Mouse (Mus musculus) heart, embryonic 15.5 days (tissue): ENCODE measurements around the gene Tbc1d10c. TPM values are rescaled to one million over a fixed set of nuclear protein-coding genes. Genes with fewer than 3 reads are reported as not detected.

Experiments
- ATAC-seq: fragments of 200-750 bp; cut with Nextera tagmentation; replicated peaks from 2 replicates; pipeline ENCODE4 v1.8.0; 2017; ENCODE audit warnings: low read depth, moderate TSS enrichment; ENCODE audit not compliant: insufficient number of reproducible peaks, insufficient read depth, low FRiP score
- H3K27ac ChIP-seq: fragments of 300-500 bp; sonication (generic); 2 replicates; pipeline ENCODE4 v1.5.1; 2015; ENCODE audit warnings: mild to moderate bottlenecking, inconsistent platforms
- H3K27me3 ChIP-seq: fragments of 300-500 bp; sonication (generic); 2 replicates; pipeline ENCODE4 v1.6.1; 2015; ENCODE audit warnings: inconsistent platforms
- H3K36me3 ChIP-seq: fragments of 300-500 bp; sonication (generic); 2 replicates; pipeline ENCODE4 v1.6.1; 2015; ENCODE audit warnings: mild to moderate bottlenecking, inconsistent platforms
- H3K4me1 ChIP-seq: fragments of 300-500 bp; sonication (generic); replicated peaks from 2 replicates; pipeline ENCODE4 v1.6.1; 2015; ENCODE audit warnings: inconsistent platforms
- H3K4me2 ChIP-seq: fragments of 300-500 bp; sonication (generic); 2 replicates; pipeline ENCODE4 v1.6.1; 2015; ENCODE audit warnings: inconsistent platforms, mild to moderate bottlenecking, moderate library complexity
- H3K4me3 ChIP-seq: fragments of 300-500 bp; sonication (generic); 2 replicates; pipeline ENCODE4 v1.5.1; 2015; ENCODE audit warnings: mild to moderate bottlenecking, inconsistent platforms
- H3K9ac ChIP-seq: fragments of 300-500 bp; sonication (generic); 2 replicates; pipeline ENCODE4 v1.6.1; 2015; ENCODE audit warnings: mild to moderate bottlenecking, inconsistent platforms
- H3K9me3 ChIP-seq: fragments of 300-500 bp; sonication (generic); replicated peaks from 2 replicates; pipeline ENCODE4 v1.6.1; 2016; ENCODE audit warnings: inconsistent platforms
- WGBS: fragments of 180-500 bp; shearing (Covaris S2); methylation state at CpG from one replicate; pipeline ENCODE4 v1.1.7; 2015; ENCODE audit warnings: mixed read lengths; 5-methylcytosine and 5-hydroxymethylcytosine counted together
- polyA plus RNA-seq: library from polyadenylated mRNA; unstranded; fragments of >200 nt; fragmentation: Nextera tagmentation; extraction: Ambion mirVana; gene quantifications from 2 replicates; pipeline ENCODE4 v1.2.1, GENCODE M21; 2015

Tbc1d10c gene
- polyA plus RNA-seq, 1 experiment from 2014 or later: 3.0 TPM

DNA sequence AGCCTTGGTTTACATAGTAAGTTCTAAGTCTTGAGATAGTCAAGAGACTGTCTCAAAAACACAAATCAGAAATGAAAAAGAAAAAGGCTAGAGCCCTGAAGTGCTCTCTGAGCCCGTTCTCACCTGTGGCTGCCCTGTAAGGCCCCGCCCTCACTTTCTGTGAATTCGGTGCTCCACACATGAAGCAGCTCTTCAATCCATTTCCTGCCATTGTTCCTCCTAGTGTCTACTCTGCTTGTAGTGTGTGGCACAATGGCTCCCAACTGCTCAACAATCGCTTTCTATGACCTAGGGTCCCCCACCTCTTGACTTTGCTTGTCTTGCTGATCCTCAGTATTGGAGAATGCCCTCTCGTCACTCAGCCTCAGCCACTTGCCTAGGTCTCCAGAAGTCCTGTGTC, 36.4 kb upstream of the Tbc1d10c start:
- Histone ChIP-seq H3K9ac (no peak overlapping the region), H3K4me2 (no peak overlapping the region), H3K9me3 (no peaks in the 10 kb centered on the region), H3K4me3 (no peak overlapping the region), H3K4me1 (peaks cover 14% of the 10 kb centered on the region), H3K27me3 (peaks cover 15% of the 10 kb centered on the region), H3K27ac (no peak overlapping the region), H3K36me3 (no peaks in the 10 kb centered on the region)
- 62% methylated on average over 5 of the region's 5 CpGs for WGBS
- ATAC-seq: no peak

DNA sequence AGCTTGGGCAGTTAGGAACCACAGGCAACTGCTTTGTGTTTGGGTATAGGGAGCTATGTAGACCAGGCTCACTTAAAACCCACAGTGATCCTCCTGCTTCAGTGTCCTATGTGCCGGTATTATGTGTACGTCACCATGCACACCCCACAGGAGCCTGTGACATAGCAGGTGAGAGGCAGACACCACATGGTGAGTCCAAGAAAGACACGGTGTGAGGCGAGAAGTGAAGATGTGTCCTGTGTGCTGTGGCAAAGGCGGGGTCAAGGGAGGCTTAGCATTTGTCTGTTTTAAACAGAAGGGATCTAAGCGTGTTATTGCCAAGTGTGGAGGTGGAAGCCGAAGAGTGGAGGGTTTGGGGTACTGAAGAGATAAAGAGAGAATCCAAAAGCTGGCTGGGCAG, 35.7 kb upstream of the Tbc1d10c start:
- H3K4me2 ChIP-seq: no peak overlapping the region
- H3K27ac ChIP-seq: no peak overlapping the region
- 84% methylated on average over 7 of the region's 7 CpGs for WGBS
- H3K4me1 ChIP-seq: peaks cover 15% of the 10 kb centered on the region
- no peaks in the 10 kb centered on the region for H3K36me3 ChIP-seq
- H3K27me3 ChIP-seq: peaks cover 22% of the 10 kb centered on the region
- H3K9me3 ChIP-seq: no peaks in the 10 kb centered on the region
- H3K4me3 ChIP-seq: no peak overlapping the region
- ATAC-seq: no peak
- no peak overlapping the region for H3K9ac ChIP-seq

DNA sequence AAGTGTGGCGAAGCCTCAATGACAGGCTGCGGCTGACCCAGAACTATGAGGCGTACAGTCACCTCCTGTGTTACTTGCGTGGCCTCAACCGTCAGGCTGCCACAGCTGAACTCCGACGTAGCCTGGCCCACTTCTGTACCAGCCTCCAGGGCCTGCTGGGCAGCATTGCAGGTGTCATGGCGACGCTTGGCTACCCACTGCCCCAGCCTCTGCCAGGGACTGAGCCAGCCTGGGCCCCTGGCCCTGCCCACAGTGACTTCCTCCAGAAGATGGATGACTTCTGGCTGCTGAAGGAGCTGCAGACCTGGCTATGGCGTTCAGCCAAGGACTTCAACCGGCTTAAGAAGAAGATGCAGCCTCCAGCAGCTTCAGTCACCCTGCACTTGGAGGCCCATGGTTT, 31.1 kb upstream of the Tbc1d10c start:
- Histone ChIP-seq H3K36me3 (no peaks in the 10 kb centered on the region), H3K4me2 (no peak overlapping the region), H3K27ac (no peak overlapping the region), H3K4me1 (peaks cover 30% of the 10 kb centered on the region), H3K4me3 (no peak overlapping the region), H3K27me3 (peaks cover 32% of the 10 kb centered on the region), H3K9me3 (no peaks in the 10 kb centered on the region), H3K9ac (no peak overlapping the region)
- ATAC-seq: no peak
- WGBS: 67% methylated on average over 11 of the region's 11 CpGs

- no peaks in the 10 kb centered on the region for H3K36me3 ChIP-seq
- H3K4me1 ChIP-seq: peaks cover 39% of the 10 kb centered on the region
- peak overlapping the region; percentile 17 for H3K4me2 ChIP-seq
- 0 out of 2 replicates have a peak, but pooled peaks have one; percentile 25 for ATAC-seq
- peak overlapping the region; percentile 63 for H3K27ac ChIP-seq
- peaks cover 38% of the 10 kb centered on the region for H3K27me3 ChIP-seq
- H3K4me3 ChIP-seq: no peak overlapping the region
- WGBS: 27% methylated on average over 14 of the region's 14 CpGs
- no peaks in the 10 kb centered on the region for H3K9me3 ChIP-seq
- 0 out of 2 replicates have a peak overlapping the region, but pooled peaks have one; percentile 5 for H3K9ac ChIP-seq
Measured at GRCm38 (mm10) chr19:4220957-4221743, 30.1 kb upstream of the Tbc1d10c start.

DNA sequence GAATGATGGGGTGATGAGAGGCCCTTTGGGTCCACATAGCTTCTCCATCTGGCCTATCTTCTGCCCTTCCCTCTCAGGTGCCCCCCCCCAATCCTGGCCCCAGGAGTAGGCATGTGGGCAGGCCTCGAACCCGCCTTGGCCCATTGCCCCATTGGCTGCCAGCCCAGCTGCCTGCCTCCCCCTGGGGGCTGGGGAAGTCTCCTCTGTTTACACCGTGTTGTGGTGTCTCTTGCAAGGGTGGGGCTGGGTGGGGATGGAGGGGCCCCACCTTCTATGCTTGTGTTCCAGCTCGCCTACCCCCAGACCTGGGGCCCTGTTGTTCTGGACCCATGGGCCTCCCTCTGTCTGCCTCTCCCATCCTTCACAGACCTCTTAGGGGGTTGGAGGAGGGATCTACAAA, 29.3 kb upstream of the Tbc1d10c start:
- no peak overlapping the region for H3K4me2 ChIP-seq
- no peaks in the 10 kb centered on the region for H3K9me3 ChIP-seq
- no peak overlapping the region for H3K9ac ChIP-seq
- ATAC-seq: 0 out of 2 replicates have a peak, but pooled peaks have one; percentile 21
- no peak overlapping the region for H3K4me3 ChIP-seq
- H3K4me1 ChIP-seq: peaks cover 45% of the 10 kb centered on the region
- no peaks in the 10 kb centered on the region for H3K36me3 ChIP-seq
- 40% methylated on average over 4 of the region's 4 CpGs for WGBS
- peaks cover 43% of the 10 kb centered on the region for H3K27me3 ChIP-seq
- H3K27ac ChIP-seq: 0 out of 2 replicates have a peak overlapping the region, but pooled peaks have one; percentile 63

- Histone ChIP-seq H3K4me2 (no peak overlapping the region), H3K36me3 (no peaks in the 10 kb centered on the region), H3K4me3 (no peak overlapping the region), H3K9me3 (no peaks in the 10 kb centered on the region), H3K27me3 (peaks cover 47% of the 10 kb centered on the region), H3K9ac (no peak overlapping the region), H3K4me1 (peaks cover 50% of the 10 kb centered on the region), H3K27ac (no peak overlapping the region)
- ATAC-seq: no peak
- WGBS: 83% methylated on average over 6 of the region's 6 CpGs
Measured at GRCm38 (mm10) chr19:4219943-4220342, 28.9 kb upstream of the Tbc1d10c start.

DNA sequence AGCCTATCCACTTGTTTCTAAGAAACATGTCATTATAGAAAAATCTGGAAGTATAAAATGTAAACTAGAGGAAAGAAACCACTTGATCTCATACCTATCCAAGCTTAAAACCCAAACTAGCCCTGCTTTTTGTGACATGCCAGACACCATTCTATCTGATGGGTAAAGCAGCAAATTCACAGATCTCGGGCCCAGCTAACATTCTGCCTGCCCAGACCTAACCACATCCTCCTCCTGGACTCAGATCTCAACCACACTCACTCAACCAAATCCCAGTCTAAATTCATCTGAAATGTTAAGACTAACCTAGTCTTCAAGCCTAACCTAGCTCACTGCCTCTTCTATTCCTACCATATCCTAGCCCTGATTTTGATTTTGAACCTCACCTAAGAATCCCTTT, 27.7 kb upstream of the Tbc1d10c start:
- Histone ChIP-seq H3K9me3 (no peaks in the 10 kb centered on the region), H3K4me2 (no peak overlapping the region), H3K4me3 (no peak overlapping the region), H3K36me3 (no peaks in the 10 kb centered on the region), H3K27ac (no peak overlapping the region), H3K27me3 (peaks cover 56% of the 10 kb centered on the region), H3K4me1 (peaks cover 61% of the 10 kb centered on the region), H3K9ac (no peak overlapping the region)
- no peak for ATAC-seq
- WGBS: 69% methylated on average over 1 of the region's 1 CpGs

DNA sequence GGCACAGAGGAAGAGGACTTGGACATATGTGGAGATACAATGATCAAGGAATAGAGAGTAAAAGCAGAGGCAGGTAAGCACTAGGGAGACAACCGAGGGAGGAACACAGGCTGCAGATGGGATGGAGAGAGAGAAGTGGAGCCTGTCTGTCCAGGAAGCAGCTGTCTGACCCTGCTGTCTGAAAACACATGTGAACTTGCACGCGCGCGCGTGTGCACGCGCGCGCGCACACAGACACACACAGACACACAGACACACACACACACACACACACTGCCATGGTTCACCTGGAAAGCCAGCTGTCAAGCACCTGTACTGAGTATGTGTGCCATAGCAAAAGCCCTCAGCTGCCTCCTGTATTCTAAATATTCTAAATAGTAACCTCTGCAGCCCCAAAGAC, 27.2 kb upstream of the Tbc1d10c start:
- H3K9ac ChIP-seq: no peak overlapping the region
- H3K27me3 ChIP-seq: peaks cover 60% of the 10 kb centered on the region
- WGBS: 86% methylated on average over 11 of the region's 11 CpGs
- ATAC-seq: no peak
- no peak overlapping the region for H3K4me3 ChIP-seq
- H3K4me2 ChIP-seq: no peak overlapping the region
- H3K36me3 ChIP-seq: no peaks in the 10 kb centered on the region
- no peak overlapping the region for H3K27ac ChIP-seq
- no peaks in the 10 kb centered on the region for H3K9me3 ChIP-seq
- peaks cover 66% of the 10 kb centered on the region for H3K4me1 ChIP-seq

- peaks cover 71% of the 10 kb centered on the region for H3K4me1 ChIP-seq
- H3K9ac ChIP-seq: no peak overlapping the region
- WGBS: 48% methylated on average over 3 of the region's 3 CpGs
- H3K9me3 ChIP-seq: no peaks in the 10 kb centered on the region
- no peaks in the 10 kb centered on the region for H3K36me3 ChIP-seq
- no peak overlapping the region for H3K27ac ChIP-seq
- ATAC-seq: no peak
- no peak overlapping the region for H3K4me2 ChIP-seq
- peaks cover 64% of the 10 kb centered on the region for H3K27me3 ChIP-seq
- H3K4me3 ChIP-seq: no peak overlapping the region
Measured at GRCm38 (mm10) chr19:4217855-4218254, 26.8 kb upstream of the Tbc1d10c start.

DNA sequence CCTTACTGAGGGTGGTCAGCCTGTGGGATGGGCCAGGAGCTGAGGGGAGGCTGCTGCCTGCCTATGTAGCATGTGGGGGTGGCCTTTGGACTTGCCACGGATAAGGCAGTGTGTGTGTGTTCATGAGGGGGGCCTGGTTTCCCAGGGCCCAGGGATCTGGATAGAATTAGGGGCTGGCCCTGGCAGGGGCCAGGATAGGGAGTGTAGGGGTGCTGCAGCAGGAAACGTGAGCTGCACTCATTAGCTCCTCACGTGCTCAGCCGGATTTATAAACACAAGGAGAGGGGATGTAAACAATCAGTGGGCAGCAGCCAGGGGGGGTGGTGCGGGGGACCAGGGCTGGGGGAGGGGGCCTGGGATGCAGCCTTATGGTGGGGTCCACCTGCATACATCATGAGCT, 26.1 kb upstream of the Tbc1d10c start:
- H3K4me3 ChIP-seq: no peak overlapping the region
- H3K36me3 ChIP-seq: no peaks in the 10 kb centered on the region
- no peak overlapping the region for H3K27ac ChIP-seq
- no peaks in the 10 kb centered on the region for H3K9me3 ChIP-seq
- no peak overlapping the region; the same call in 1 of the 2 replicates for H3K4me2 ChIP-seq
- peaks cover 63% of the 10 kb centered on the region for H3K27me3 ChIP-seq
- ATAC-seq: no peak
- H3K9ac ChIP-seq: no peak overlapping the region
- 23% methylated on average over 5 of the region's 5 CpGs for WGBS
- H3K4me1 ChIP-seq: peaks cover 70% of the 10 kb centered on the region

- Histone ChIP-seq H3K4me2 (peak overlapping the region; percentile 98), H3K9ac (peak overlapping the region; percentile 16), H3K4me1 (peaks cover 60% of the 10 kb centered on the region), H3K27ac (peak overlapping the region; percentile 50; the same call in 1 of the 2 replicates), H3K27me3 (peaks cover 63% of the 10 kb centered on the region), H3K9me3 (no peaks in the 10 kb centered on the region), H3K36me3 (no peaks in the 10 kb centered on the region), H3K4me3 (peak overlapping the region; percentile 69)
- WGBS: 18% methylated on average over 14 of the region's 14 CpGs
- ATAC-seq: no peak
Measured at GRCm38 (mm10) chr19:4216041-4216685, 25.1 kb upstream of the Tbc1d10c start.
